Comparison of ENCODE assay signal across 10 mouse cellular contexts in the genomic region with DNA sequence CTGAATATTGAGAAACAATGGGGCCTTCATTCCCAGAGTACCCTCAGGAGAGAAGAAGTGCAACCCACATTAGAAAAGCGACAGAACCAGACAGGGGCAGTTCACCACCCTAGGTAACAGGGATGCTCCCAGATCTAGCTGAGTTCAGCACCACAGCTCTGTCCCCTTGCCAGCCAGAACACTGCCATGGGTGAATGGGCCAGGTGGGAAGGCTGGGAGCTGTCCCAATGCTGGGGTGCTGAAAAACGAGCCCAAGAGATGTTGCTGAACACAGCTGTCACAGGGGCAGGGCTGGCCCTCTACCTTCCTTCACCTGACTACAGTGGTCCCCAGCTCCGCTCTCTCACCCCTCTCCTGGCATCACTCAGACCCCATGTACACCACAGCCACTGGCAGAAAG.
DNase-seq lines count a peak whose midpoint lies in the region; ATAC-seq and TF ChIP-seq lines count a peak whose summit lies in the region.
"Had no signal": no experiment of that assay in that cellular context is flagged by ENCODE, and none has a peak within 500 bp of the region (broad histone marks: within the 10 kb centered on the region; RNA-seq: fewer than 3 reads in every experiment).

No protein-coding gene starts in this region.

- no peak overlapping the region for H3K9ac ChIP-seq in heart, adult 2 months (ENCODE audit: low read depth, low read length)
- no peak overlapping the region for H3K9ac ChIP-seq in hindbrain, embryonic 13.5 days
- H3K9ac ChIP-seq: stomach, embryonic 15.5 days had no signal

- TF ChIP-seq CTCF in heart, adult 2 months (IDR thresholded peaks at IDR 0.05): no peak

- H3K27me3 ChIP-seq in heart, adult 2 months (ENCODE audit: control insufficient read depth, insufficient read depth, low read length): no peaks in the 10 kb centered on the region
- peaks cover 3% of the 10 kb centered on the region; the same call in 1 of the 2 replicates for H3K27me3 ChIP-seq in hindbrain, embryonic 13.5 days
- H3K27me3 ChIP-seq: stomach, embryonic 15.5 days had no signal

- TF ChIP-seq EP300 in heart, adult 2 months (IDR thresholded peaks at IDR 0.05; ENCODE audit: insufficient read depth, low read depth, low read length): no peak

- H3K36me3 ChIP-seq in heart, adult 2 months (ENCODE audit: control insufficient read depth, insufficient read depth, low read length): no peaks in the 10 kb centered on the region
- no peaks in the 10 kb centered on the region for H3K36me3 ChIP-seq in hindbrain, embryonic 13.5 days
- H3K36me3 ChIP-seq: stomach, embryonic 15.5 days had no signal

- no peaks in the 10 kb centered on the region for H3K79me2 ChIP-seq in heart, adult 2 months (replicated peaks; ENCODE audit: control insufficient read depth, insufficient read depth, low read length)

- WGBS in heart, adult 2 months: 18% methylated on average over 3 of the region's 3 CpGs
- WGBS in hindbrain, embryonic 13.5 days: 27% methylated on average over 3 of the region's 3 CpGs

- DNase-seq in heart, adult 2 months: peak; percentile 6 to 30
- DNase-seq in heart, adult 9 months (ENCODE audit: low spot score in 2 of 2): no peak
- peak; percentile 77 for DNase-seq in ES-CJ7 (ENCODE audit: low read depth, low spot score)
- DNase-seq in embryo, embryonic 11 days: peak; percentile 77
- DNase-seq in lung, postnatal 10 days: peak; percentile 39
- DNase-seq in left cerebral cortex, postnatal 36 days (ENCODE audit: low spot score in 2 of 2): no peak
- DNase-seq in frontal cortex, postnatal 36 days (ENCODE audit: low spot score in 2 of 2): no peak

- no peak overlapping the region for H3K4me3 ChIP-seq in heart, adult 2 months
- H3K4me3 ChIP-seq in hindbrain, embryonic 13.5 days: no peak overlapping the region
- H3K4me3 ChIP-seq: erythroblast, embryonic 14.5 days; stomach, embryonic 15.5 days had no signal

- H3K4me1 ChIP-seq in heart, adult 2 months (ENCODE audit: control insufficient read depth, insufficient read depth, low read length): no peaks in the 10 kb centered on the region
- H3K4me1 ChIP-seq in hindbrain, embryonic 13.5 days (replicated peaks): peaks cover 20% of the 10 kb centered on the region
- H3K4me1 ChIP-seq: stomach, embryonic 15.5 days had no signal

- H3K4me2 ChIP-seq in hindbrain, embryonic 13.5 days: no peak overlapping the region
- H3K4me2 ChIP-seq: stomach, embryonic 15.5 days had no signal

- no peak for TF ChIP-seq POLR2A in heart, adult 2 months (IDR thresholded peaks at IDR 0.05; ENCODE audit: insufficient read depth, low read depth, low read length)

- no peaks in the 10 kb centered on the region for H3K9me3 ChIP-seq in hindbrain, embryonic 13.5 days
- H3K9me3 ChIP-seq: stomach, embryonic 15.5 days had no signal

- ATAC-seq in hindbrain, embryonic 13.5 days (ENCODE audit: low FRiP score): no peak

- no peak overlapping the region for H3K27ac ChIP-seq in heart, adult 2 months
- no peak overlapping the region for H3K27ac ChIP-seq in hindbrain, embryonic 13.5 days
- H3K27ac ChIP-seq: stomach, embryonic 15.5 days had no signal

- intact Hi-C loops in heart, adult 2 months (cut with DNase I): no loop called here
- intact Hi-C loops in left cerebral cortex, postnatal 36 days (cut with DNase I): no loop called here

Comparison
In these comparisons a context has a peak if more than half of its experiments do, and no peak if none do; other contexts are left out.
1. DNase-seq: peak in heart, adult 2 months (2 of 2), ES-CJ7 (single experiment), embryo, embryonic 11 days (single experiment) and lung, postnatal 10 days (single experiment); none in heart, adult 9 months (0 of 2), left cerebral cortex, postnatal 36 days (0 of 2) and frontal cortex, postnatal 36 days (0 of 2).